Mouse (Mus musculus): Measurements from ENCODE around the gene Slc13a2. TPM values are rescaled to one million over a fixed set of nuclear protein-coding genes. Genes with fewer than 3 reads are reported as not detected.

The Slc13a2 gene
- polyA plus RNA-seq, 1 experiment: 3.1 TPM

GRCm38 (mm10) chr11:78424352-78424751 is 2.3 kb upstream of the Slc13a2 start:
- Histone ChIP-seq H3K4me3 (ENCODE audit: control insufficient read depth, low read depth, low read length) (no peak overlapping the region), H3K27ac (ENCODE audit: control insufficient read depth, insufficient read depth, low read depth, low read length) (no peak overlapping the region), H3K4me1 (ENCODE audit: control insufficient read depth, insufficient read depth, low read length) (no peaks in the 10 kb centered on the region), H3K27me3 (ENCODE audit: control insufficient read depth, insufficient read depth, low read length) (no peaks in the 10 kb centered on the region), H3K36me3 (ENCODE audit: control insufficient read depth, insufficient read depth, low read length) (no peaks in the 10 kb centered on the region)
- TF ChIP-seq POLR2A (IDR thresholded peaks at IDR 0.05; ENCODE audit: control insufficient read depth, low read depth, low read length): no peak
- TF ChIP-seq CTCF (IDR thresholded peaks at IDR 0.05; ENCODE audit: control insufficient read depth, insufficient read depth, insufficient replicate concordance, low read depth, low read length): no peak

GRCm38 (mm10) chr11:78421201-78422009 is 612 bp downstream of the Slc13a2 start:
- TF ChIP-seq POLR2A (IDR thresholded peaks at IDR 0.05; ENCODE audit: control insufficient read depth, low read depth, low read length): no peak
- TF ChIP-seq CTCF (IDR thresholded peaks at IDR 0.05; ENCODE audit: control insufficient read depth, insufficient read depth, insufficient replicate concordance, low read depth, low read length): no peak
- peak overlapping the region; percentile 27 for H3K27ac ChIP-seq (ENCODE audit: control insufficient read depth, insufficient read depth, low read depth, low read length)
- H3K4me3 ChIP-seq (ENCODE audit: control insufficient read depth, low read depth, low read length): no peak overlapping the region
- H3K4me1 ChIP-seq (ENCODE audit: control insufficient read depth, insufficient read depth, low read length): no peaks in the 10 kb centered on the region
- no peaks in the 10 kb centered on the region for H3K36me3 ChIP-seq (ENCODE audit: control insufficient read depth, insufficient read depth, low read length)
- no peaks in the 10 kb centered on the region for H3K27me3 ChIP-seq (ENCODE audit: control insufficient read depth, insufficient read depth, low read length)

- H3K36me3 ChIP-seq (ENCODE audit: control insufficient read depth, insufficient read depth, low read length): no peaks in the 10 kb centered on the region
- no peaks in the 10 kb centered on the region for H3K4me1 ChIP-seq (ENCODE audit: control insufficient read depth, insufficient read depth, low read length)
- H3K27me3 ChIP-seq (ENCODE audit: control insufficient read depth, insufficient read depth, low read length): no peaks in the 10 kb centered on the region
These were observed 1.6 kb downstream of the Slc13a2 start for GRCm38 (mm10) chr11:78420263-78420889.

GRCm38 (mm10) chr11:78416854-78417253 is 5.2 kb downstream of the Slc13a2 start:
- H3K4me3 ChIP-seq (ENCODE audit: control insufficient read depth, low read depth, low read length): no peak overlapping the region
- no peak for TF ChIP-seq POLR2A (IDR thresholded peaks at IDR 0.05; ENCODE audit: control insufficient read depth, low read depth, low read length)
- TF ChIP-seq CTCF (IDR thresholded peaks at IDR 0.05; ENCODE audit: control insufficient read depth, insufficient read depth, insufficient replicate concordance, low read depth, low read length): no peak
- no peaks in the 10 kb centered on the region for H3K27me3 ChIP-seq (ENCODE audit: control insufficient read depth, insufficient read depth, low read length)
- H3K36me3 ChIP-seq (ENCODE audit: control insufficient read depth, insufficient read depth, low read length): no peaks in the 10 kb centered on the region
- peaks cover 7% of the 10 kb centered on the region for H3K4me1 ChIP-seq (ENCODE audit: control insufficient read depth, insufficient read depth, low read length)
- no peak overlapping the region for H3K27ac ChIP-seq (ENCODE audit: control insufficient read depth, insufficient read depth, low read depth, low read length)

More at GRCm38 (mm10) chr11:78420263-78420889, 1.6 kb downstream of the Slc13a2 start:
- TF ChIP-seq CTCF (IDR thresholded peaks at IDR 0.05; ENCODE audit: control insufficient read depth, insufficient read depth, insufficient replicate concordance, low read depth, low read length) (no peak), POLR2A (IDR thresholded peaks at IDR 0.05; ENCODE audit: control insufficient read depth, low read depth, low read length) (0 out of 2 replicates have a peak, but pooled peaks have one; percentile 14)
- H3K27ac ChIP-seq (ENCODE audit: control insufficient read depth, insufficient read depth, low read depth, low read length): no peak overlapping the region
- no peak overlapping the region for H3K4me3 ChIP-seq (ENCODE audit: control insufficient read depth, low read depth, low read length)

- H3K4me1 ChIP-seq (ENCODE audit: control insufficient read depth, insufficient read depth, low read length): peaks cover 7% of the 10 kb centered on the region
- no peaks in the 10 kb centered on the region for H3K36me3 ChIP-seq (ENCODE audit: control insufficient read depth, insufficient read depth, low read length)
- H3K27ac ChIP-seq (ENCODE audit: control insufficient read depth, insufficient read depth, low read depth, low read length): peak overlapping the region; percentile 39
- no peaks in the 10 kb centered on the region for H3K27me3 ChIP-seq (ENCODE audit: control insufficient read depth, insufficient read depth, low read length)
- no peak overlapping the region for H3K4me3 ChIP-seq (ENCODE audit: control insufficient read depth, low read depth, low read length)
- TF ChIP-seq POLR2A (IDR thresholded peaks at IDR 0.05; ENCODE audit: control insufficient read depth, low read depth, low read length): no peak
- no peak for TF ChIP-seq CTCF (IDR thresholded peaks at IDR 0.05; ENCODE audit: control insufficient read depth, insufficient read depth, insufficient replicate concordance, low read depth, low read length)
These were observed 9.2 kb downstream of the Slc13a2 start for GRCm38 (mm10) chr11:78412861-78413260.

- peaks cover 7% of the 10 kb centered on the region for H3K4me1 ChIP-seq (ENCODE audit: control insufficient read depth, insufficient read depth, low read length)
- H3K36me3 ChIP-seq (ENCODE audit: control insufficient read depth, insufficient read depth, low read length): no peaks in the 10 kb centered on the region
- peak overlapping the region; percentile 51 for H3K27ac ChIP-seq (ENCODE audit: control insufficient read depth, insufficient read depth, low read depth, low read length)
- no peaks in the 10 kb centered on the region for H3K27me3 ChIP-seq (ENCODE audit: control insufficient read depth, insufficient read depth, low read length)
- H3K4me3 ChIP-seq (ENCODE audit: control insufficient read depth, low read depth, low read length): no peak overlapping the region
- TF ChIP-seq POLR2A (IDR thresholded peaks at IDR 0.05; ENCODE audit: control insufficient read depth, low read depth, low read length) (no peak), CTCF (IDR thresholded peaks at IDR 0.05; ENCODE audit: control insufficient read depth, insufficient read depth, insufficient replicate concordance, low read depth, low read length) (no peak)
These were observed 9.6 kb downstream of the Slc13a2 start for GRCm38 (mm10) chr11:78412324-78412850.

Data from testis, adult 2 months (tissue).